Mouse (Mus musculus): ENCODE results near the gene Krt72.
A peak's percentile ranks its signal among the peaks of the same experiment; 100 is the strongest.

Gene Krt72

DNA sequence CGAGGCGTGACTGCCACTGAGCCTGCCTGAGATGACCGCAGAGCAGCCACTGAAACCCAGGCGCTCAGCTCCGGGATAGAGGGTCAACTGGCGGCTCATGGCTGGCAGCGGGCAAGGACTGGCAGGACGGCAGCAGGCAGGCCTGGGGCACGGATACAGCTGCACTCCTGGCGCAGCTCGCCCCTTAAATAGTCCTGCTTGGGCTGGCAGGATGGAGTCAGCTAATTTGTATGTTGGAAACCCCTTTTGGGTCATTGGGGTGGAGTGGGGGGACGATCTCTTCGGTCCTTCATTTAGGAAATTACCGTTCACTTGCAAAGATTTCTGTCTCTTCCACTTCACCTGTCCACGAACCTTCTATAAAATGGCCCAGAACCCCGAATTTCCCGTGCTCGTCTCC is at the start of gene Krt72:
Krt72 (minus strand) TSS at position 101 of the 400 bp plus-strand sequence.
- DNase-seq = peak in 1 of 2 experiments; percentile 24

DNA sequence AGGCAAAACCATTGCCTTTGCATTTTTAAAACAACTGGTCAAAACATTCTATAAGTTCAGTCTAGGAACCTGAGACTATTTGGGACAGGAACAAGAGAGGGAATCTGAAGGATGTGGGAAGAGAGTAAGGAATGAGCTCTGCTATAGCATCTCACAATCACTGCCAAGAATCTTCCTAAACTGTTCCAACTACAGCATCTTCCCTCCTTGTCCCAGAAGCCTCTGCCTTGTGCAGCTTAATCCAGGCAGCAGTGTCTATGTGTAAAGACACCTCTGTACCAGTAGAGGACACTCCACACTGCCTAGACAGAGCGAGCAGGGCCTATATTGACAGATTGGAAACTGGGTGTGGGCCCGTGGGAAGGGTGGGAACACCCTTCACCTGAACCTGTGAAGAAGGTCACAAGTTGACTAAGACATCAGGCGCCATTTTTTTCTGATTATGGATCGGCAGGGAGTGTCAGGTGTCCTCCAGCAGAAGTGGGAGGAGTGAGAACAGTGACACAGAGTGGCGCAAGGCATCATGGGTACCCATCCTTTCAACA is 48.6 kb upstream of the Krt72 start:
- DNase-seq = no peak

DNA sequence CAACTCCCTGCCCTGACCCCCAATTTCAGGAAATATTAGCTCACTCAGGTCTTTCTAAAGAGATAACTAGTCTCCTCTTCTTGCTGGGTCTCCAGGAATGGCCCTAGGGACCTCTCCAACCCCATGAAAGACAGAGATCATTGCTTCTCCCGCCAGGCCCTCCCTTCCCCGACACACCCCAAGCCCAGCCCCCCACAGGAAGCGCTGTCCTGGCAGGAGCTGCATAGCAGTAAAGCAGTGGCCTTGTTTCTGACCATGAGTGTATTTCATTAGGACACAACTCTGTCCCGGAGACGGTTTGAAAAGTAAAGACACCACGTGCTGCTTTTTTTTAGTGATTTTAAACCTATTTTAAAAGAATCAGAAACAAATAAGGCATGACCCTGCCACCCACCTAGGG is 46.9 kb upstream of the Krt72 start:
- no peak for DNase-seq

DNA sequence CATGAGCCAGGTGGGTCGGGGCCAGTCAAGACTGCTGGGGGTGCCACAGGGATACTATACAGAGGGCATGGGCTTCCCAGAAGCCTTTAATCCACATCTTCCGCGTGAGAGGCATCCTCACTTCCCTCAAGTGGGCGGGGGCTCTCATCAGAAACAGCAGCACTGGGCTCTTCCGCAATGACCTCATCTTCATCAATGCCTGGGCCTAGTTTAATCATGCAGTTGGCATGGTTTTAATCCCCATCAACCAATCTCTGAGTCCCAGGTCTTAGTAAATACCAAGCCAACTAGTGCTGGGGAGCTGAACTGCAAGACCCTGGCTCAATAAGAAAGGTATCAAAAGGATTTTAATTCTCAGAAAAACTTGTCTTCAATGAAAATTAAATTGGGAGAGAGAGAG is 43.2 kb upstream of the Krt72 start:
- no peak for DNase-seq

DNA sequence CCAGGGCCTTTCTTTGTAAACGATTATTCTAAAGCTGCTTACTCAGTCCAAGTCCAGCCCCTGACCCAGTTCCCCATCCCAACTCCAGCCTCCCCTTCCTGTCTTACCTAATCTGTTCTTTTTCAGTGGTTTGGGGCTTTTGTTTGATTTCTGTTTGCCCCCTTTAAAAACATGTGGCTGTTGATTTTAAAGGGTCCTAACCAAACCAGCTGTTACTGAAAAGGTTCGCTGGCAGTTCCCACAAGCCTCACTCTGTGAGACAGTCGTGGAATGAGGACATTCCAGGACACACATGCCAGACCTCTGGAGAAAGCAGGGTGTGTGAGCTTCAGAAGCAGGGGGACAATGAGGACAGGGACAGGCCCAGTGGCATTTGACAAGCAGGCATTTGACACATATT is 35.5 kb upstream of the Krt72 start:
- no peak for DNase-seq

DNA sequence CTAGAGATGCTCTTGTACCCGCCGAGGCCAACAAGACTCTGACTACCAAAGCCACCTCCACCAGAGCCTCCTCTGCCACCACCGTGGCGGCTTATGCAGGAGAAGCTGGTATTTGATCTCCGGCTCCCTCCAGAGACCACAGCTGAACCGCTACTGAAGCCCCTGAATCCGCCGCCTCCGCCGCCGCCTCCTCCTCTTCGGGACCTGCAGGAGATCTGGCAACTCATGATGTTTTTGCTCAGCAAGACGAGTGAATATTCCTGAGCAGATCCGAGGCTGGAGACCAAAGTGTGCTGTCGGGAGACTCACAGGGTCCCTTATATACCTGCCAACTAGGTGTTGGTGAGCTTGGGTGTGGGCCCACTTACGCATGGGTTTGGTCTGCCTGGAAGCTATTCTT is 31.6 kb upstream of the Krt72 start, which contains the start of gene Krt2:
Krt2 (minus strand) TSS at position 295 of the 400 bp plus-strand sequence.
- no peak for DNase-seq

DNA sequence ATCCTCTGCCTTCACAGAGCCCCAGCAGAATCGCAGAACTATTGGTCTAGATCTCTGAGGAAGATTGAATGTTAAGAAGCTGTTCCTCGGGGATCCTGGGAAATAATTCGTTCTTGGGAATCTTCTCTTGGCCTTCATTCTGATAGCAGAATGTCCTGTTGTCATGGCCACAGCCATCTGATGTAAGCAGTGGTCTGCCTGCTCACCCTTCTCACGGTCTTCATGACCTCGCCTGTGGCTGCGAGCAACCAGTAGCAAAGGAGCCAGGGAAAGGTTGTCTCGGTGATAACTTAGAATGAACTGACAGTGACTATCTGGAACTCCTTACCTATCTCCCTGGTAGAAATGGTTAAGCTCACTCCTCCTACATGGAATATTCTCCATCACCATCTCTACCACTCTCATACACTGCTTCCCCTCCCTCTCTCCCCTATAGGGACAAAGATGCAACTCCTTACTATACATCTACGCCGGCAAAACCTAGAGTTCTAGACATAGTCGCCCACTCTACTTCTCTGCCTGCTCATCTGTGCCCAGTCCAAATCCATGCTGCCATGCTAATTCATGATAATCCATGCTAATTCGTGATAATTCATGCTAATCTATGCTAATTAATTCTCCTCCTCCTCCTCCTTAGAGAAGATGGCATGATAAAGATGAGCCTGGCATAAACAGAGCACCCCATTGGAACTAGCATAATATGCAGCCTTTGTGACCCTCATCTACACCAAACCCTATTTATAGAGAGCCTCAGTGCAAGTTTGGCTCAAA is 17.0 kb upstream of the Krt72 start:
- peak in 1 of 2 experiments; percentile 14 for DNase-seq

DNA sequence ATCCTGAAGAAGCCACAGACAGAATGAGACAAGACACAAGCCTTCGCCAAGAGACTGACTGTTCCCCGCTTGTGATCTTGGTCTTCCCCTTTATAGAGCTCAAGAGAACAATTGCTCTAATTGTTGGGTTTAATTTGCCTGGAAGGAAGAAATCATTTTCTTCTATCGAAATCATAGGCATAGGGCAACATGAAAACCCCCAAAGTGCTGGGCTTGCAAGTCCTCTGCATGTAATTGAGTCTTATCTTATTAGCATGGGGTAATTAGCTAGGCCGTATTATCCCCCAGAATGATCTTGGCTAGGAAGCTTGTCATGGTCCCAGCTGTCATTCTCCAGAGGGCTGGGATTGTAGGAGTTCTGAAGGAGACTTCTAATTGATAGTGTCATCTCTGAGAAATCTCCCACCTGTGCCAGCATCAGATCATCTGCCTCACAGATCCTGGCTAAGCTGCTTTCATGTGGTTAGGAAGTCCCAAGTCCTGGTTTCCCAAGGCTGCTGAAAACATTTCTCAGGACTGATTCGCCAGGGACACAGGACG is 16.1 kb upstream of the Krt72 start, which contains the start of gene Krt73:
Krt73 (minus strand) TSS at position 51 of the 540 bp plus-strand sequence.
- DNase-seq = peak; percentile 30 to 32

DNA sequence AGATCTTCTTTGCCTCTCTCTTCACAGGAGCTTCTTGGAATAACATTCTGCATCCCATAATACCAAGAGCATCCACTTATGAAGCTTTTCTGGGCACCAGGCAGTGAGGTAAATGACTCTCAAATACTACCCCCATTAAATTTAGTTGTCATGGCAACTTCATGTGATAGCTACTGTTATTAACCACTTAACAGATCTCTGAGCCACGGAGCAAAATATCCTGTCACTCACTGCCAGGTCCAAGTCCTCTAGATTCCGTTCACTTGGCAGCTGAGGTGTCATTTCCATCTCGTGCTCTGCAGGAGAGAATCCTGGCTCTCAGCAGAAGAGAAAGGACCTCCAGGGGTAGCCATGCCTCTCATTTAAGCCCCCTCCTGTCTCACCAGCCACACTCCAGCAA is 4.6 kb upstream of the Krt72 start:
- DNase-seq = no peak

DNA sequence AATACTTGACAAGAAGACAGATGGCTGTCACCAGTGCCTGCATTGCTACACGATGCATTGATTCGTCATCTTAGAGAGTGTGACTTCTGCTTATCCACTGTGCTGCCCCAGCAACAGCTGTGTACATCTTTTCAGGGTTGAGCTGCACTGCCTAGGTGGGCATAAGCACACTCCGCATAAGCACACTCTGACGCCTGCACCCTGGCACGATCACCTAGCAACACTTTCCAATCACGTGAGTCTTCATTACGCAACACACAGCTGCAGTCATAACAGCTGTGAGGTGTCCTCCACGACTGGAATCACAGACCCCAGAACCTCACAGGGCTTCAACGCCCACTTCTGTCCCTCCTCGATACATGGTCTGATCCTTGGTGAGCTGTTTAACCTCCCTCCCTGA is 12.8 kb downstream of the Krt72 start:
- no peak for DNase-seq

DNA sequence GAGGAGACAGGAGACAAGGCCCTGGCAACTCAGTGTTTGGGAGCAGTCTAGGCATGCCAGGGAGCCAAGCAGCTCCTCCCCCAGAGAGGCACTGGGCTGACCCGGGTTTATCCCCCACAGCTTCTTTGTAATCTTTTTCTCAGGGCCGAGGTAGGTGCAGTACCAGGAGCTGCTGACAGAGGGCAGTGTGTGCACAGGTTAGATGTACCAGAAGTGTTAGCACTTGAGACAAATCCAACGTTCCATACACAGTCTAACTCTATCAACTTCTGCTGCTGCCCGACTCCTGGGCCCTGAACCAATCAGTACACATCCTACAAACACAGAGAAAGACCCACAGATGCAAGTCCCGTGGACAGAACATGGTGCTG is 13.6 kb downstream of the Krt72 start:
- peak; percentile 93 to 96 for DNase-seq

DNA sequence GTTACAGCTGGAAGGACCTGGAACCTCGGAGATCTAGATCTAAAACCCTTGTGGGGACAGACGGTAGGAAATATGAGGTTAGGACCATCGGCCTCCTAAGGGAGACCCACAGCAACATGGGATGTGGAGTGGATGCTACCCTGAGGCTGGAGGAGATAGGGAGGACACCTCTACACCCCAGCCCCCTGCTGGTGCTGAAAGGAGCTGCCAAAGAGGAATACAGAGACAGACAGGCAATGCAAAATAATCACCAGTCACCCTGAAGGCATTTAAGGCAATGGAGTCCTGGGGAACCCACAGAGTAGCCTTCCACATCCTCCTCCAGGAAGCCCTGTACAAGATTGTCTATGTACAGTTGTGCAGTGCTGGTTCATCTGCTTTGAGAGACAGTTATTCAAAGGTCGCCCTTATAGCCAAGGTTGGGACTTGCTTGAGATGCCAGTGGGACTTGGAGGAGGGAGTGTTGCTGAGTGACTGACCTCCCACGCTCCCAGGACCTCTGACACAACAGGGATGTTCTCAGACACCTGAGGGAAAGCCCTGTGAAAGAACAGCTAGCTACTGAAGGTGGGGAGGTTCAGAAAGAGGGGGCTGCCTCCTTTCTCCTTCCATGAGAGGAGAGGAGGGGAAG is 14.1 kb downstream of the Krt72 start:
- DNase-seq = peak; percentile 45 to 48

DNA sequence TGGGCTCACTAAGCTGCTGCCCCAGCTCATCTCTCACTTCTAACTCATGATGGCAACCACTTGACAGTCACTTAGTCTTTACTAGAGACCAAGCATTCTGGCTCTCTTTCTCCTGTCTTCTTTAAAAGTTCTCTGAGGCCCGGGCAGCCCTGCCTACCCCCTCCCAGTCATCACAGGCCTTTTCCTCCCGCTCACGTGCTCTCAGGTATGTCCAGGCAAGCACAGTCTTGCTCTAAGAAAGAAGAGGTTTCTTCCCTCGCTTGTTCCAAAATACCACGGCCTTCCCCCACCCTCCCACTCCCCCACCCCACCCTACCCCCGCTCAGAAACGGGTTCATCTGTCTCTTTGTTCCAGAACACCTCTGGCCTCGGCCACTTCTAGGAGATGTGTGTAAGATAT is 16.0 kb downstream of the Krt72 start:
- no peak for DNase-seq

DNA sequence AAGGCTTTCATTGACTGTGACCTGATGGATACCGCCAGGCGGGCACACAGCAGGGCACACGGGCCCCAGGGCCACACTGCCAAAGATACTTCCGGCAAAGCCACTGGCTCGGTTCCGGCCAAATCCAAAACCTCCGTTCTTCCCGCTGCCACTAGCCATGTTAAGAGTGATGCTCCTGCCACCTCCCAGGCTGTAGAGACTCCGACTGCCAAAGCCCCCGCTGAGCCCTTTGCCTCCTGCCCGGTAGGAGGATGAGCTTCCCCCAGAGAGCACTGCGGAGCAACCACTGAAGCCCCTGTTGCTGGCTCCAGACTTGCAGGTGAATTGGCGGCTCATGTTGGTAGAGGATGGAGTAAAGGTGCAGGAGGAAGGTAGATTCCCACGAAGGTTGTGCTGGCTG is 43.5 kb downstream of the Krt72 start, which contains the start of gene Krt71:
Krt71 (minus strand) TSS at position 399 of the 400 bp plus-strand sequence.
- peak; percentile 57 to 66 for DNase-seq

DNA sequence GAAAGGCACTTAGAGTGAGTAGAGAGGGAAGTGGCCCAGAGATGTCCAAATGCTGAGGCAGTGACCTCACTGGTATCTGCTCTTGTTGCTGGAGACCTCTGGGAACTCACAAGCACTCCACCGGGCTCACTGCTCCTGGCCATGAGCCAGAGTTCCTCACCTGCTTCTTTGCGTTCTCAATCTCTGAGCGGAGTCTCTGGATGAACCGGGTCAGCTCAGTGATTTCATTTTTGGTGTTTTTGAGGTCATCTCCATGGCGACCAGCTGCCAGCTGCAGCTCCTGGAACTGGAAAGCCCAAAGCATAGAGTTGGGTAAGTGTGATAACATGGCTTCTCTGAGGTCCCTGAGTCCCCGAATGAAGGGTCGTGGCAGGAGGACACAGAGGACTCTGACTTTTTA is 48.5 kb downstream of the Krt72 start:
- no peak for DNase-seq

DNA sequence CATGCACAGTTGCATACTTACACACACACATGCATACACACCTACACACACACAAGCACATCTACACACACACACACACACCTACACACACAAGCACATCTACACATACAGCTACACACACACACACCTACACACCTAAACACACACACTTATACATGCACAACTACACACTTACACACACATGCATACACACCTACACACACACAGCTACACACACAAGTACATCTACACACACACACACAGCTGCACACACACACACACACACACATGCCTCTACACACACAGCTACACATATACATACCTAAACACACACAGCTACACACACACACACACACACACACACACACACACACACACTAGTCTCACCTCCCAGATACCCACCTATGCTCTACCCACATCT is 55.6 kb downstream of the Krt72 start:
- no peak for DNase-seq

Measured in cerebellum, postnatal 10 days (tissue).